Mouse (Mus musculus): ENCODE data around the gene Qdpr. TPM values are rescaled to one million over a fixed set of nuclear protein-coding genes. Genes with fewer than 3 reads are reported as not detected.

Gene Qdpr
- polyA plus RNA-seq, 1 experiment from 2014 or later = 88.0 TPM

DNA sequence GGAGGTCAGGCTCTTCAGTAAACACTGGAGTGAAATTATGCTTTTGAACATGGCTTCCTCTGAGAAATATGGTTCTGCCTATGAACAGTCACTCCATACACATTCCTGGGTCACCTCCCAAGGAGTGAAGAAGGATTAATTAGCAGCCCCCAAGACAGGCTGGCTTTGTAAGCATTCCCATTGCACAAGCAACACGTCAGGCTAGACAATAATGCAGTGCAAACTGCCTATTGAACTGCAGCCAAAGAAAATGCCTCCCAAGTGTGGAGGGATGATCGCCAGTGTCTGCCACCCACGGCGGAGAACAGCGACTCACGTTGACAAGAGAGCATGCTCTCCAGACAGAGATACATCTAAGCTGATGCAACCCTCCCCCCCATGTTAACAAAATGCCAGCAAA lies 26.3 kb upstream of the Qdpr start:
- H3K4me3 ChIP-seq (ENCODE audit: control insufficient read depth in 1 of 2, insufficient read depth in 1 of 2, low read depth in 1 of 2, low read length in 2 of 2) = no peak overlapping the region
- no peaks in the 10 kb centered on the region for H3K27me3 ChIP-seq (ENCODE audit: control insufficient read depth, insufficient read depth, low read length)
- no peaks in the 10 kb centered on the region for H3K9me3 ChIP-seq (ENCODE audit: control insufficient read depth, low read length)
- H3K9ac ChIP-seq (ENCODE audit: low read length) = no peak overlapping the region
- no peak for ATAC-seq (ENCODE audit: insufficient number of reproducible peaks, insufficient read depth, low FRiP score, low read depth)
- H3K4me2 ChIP-seq (ENCODE audit: low read length) = no peak overlapping the region
- H3K36me3 ChIP-seq (ENCODE audit: control insufficient read depth, insufficient read depth, low read length) = no peaks in the 10 kb centered on the region
- H3K27ac ChIP-seq (replicated peaks in 1 of 2; ENCODE audit: control insufficient read depth in 1 of 2, insufficient read depth in 1 of 2, low read depth in 2 of 2, low read length in 2 of 2) = no peak overlapping the region
- H3K4me1 ChIP-seq (ENCODE audit: control insufficient read depth in 2 of 2, insufficient read depth in 2 of 2, low read length in 2 of 2) = no peaks in the 10 kb centered on the region; a peak in 1 of 4 replicates
- WGBS = 29% methylated on average over 6 of the region's 6 CpGs

DNA sequence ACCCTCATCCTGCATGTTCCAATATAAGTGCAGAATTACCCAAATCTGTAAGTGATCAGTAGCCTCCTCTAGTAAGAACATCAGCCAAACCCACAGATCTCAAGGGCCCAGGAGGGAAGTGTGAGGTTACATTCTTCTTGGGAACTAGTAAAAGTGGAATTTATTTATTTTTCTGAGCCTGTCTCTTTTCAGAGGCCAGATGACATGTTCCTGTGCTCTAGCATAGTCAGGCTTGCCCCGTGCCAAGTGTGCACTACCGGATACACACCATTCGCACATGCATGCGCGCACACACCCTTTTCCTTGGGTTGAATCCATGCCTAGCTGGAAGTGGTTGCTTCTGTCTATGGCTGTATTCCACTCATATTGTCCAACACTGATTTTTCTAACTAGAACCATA lies 25.7 kb upstream of the Qdpr start:
- WGBS = 83% methylated on average over 5 of the region's 5 CpGs

DNA sequence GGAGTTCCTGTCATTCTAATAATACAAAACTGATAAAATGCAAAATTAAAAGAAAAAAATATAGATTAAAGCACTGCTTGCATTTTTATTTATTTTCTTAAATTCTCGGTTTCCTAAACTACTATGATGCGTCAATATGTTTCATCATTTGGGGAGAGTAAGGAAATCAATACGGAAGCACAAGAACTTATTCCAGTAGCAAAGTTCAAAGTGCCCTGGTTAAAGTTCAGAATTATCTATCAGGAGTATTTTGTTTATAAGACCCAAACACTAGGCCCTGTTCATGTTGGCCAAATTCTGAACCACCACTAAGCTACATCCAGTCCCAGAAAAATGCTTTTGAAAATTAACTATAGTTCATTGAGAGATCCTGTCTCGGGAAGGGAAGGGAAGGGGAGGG lies 24.7 kb upstream of the Qdpr start:
- Histone ChIP-seq H3K36me3 (ENCODE audit: control insufficient read depth, insufficient read depth, low read length) (no peaks in the 10 kb centered on the region), H3K4me1 (ENCODE audit: control insufficient read depth in 2 of 2, insufficient read depth in 2 of 2, low read length in 2 of 2) (no peaks in the 10 kb centered on the region; a peak in 1 of 4 replicates), H3K9ac (ENCODE audit: low read length) (no peak overlapping the region), H3K9me3 (ENCODE audit: control insufficient read depth, low read length) (no peaks in the 10 kb centered on the region), H3K4me3 (ENCODE audit: control insufficient read depth in 1 of 2, insufficient read depth in 1 of 2, low read depth in 1 of 2, low read length in 2 of 2) (no peak overlapping the region), H3K4me2 (ENCODE audit: low read length) (no peak overlapping the region), H3K27me3 (ENCODE audit: control insufficient read depth, insufficient read depth, low read length) (no peaks in the 10 kb centered on the region), H3K27ac (replicated peaks in 1 of 2; ENCODE audit: control insufficient read depth in 1 of 2, insufficient read depth in 1 of 2, low read depth in 2 of 2, low read length in 2 of 2) (no peak overlapping the region)
- 57% methylated on average over 3 of the region's 4 CpGs for WGBS
- no peak for ATAC-seq (ENCODE audit: insufficient number of reproducible peaks, insufficient read depth, low FRiP score, low read depth)

More for the DNA sequence above, 25.7 kb upstream of the Qdpr start:
- Histone ChIP-seq H3K4me2 (ENCODE audit: low read length) (no peak overlapping the region), H3K4me3 (ENCODE audit: control insufficient read depth in 1 of 2, insufficient read depth in 1 of 2, low read depth in 1 of 2, low read length in 2 of 2) (no peak overlapping the region), H3K27me3 (ENCODE audit: control insufficient read depth, insufficient read depth, low read length) (no peaks in the 10 kb centered on the region), H3K36me3 (ENCODE audit: control insufficient read depth, insufficient read depth, low read length) (no peaks in the 10 kb centered on the region), H3K27ac (replicated peaks in 1 of 2; ENCODE audit: control insufficient read depth in 1 of 2, insufficient read depth in 1 of 2, low read depth in 2 of 2, low read length in 2 of 2) (no peak overlapping the region), H3K9ac (ENCODE audit: low read length) (no peak overlapping the region), H3K4me1 (ENCODE audit: control insufficient read depth in 2 of 2, insufficient read depth in 2 of 2, low read length in 2 of 2) (no peaks in the 10 kb centered on the region; a peak in 1 of 4 replicates), H3K9me3 (ENCODE audit: control insufficient read depth, low read length) (no peaks in the 10 kb centered on the region)
- ATAC-seq (ENCODE audit: insufficient number of reproducible peaks, insufficient read depth, low FRiP score, low read depth) = no peak

DNA sequence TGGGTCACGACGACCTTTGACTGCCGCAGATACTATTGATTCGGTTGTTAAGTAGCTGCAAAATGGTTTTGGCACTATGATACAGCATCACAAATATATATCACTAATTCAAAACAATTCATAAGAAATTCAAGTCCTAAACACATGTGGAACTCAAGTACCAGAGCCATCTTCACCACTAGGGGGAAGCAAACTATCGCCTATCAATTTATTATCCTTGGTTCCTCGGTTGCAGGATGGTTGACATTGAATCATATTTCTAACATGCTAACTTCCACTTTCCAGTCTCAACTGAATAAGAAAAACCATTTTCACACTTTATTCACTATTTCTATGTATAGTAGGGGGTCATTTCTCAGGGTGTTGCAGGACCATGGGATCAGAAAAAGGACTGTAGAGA lies 24.2 kb upstream of the Qdpr start:
- no peak overlapping the region for H3K4me3 ChIP-seq (ENCODE audit: control insufficient read depth in 1 of 2, insufficient read depth in 1 of 2, low read depth in 1 of 2, low read length in 2 of 2)
- no peaks in the 10 kb centered on the region; a peak in 1 of 4 replicates for H3K4me1 ChIP-seq (ENCODE audit: control insufficient read depth in 2 of 2, insufficient read depth in 2 of 2, low read length in 2 of 2)
- ATAC-seq (ENCODE audit: insufficient number of reproducible peaks, insufficient read depth, low FRiP score, low read depth) = no peak
- H3K27ac ChIP-seq (replicated peaks in 1 of 2; ENCODE audit: control insufficient read depth in 1 of 2, insufficient read depth in 1 of 2, low read depth in 2 of 2, low read length in 2 of 2) = no peak overlapping the region
- 25% methylated on average over 6 of the region's 6 CpGs for WGBS
- H3K9me3 ChIP-seq (ENCODE audit: control insufficient read depth, low read length) = no peaks in the 10 kb centered on the region
- no peak overlapping the region for H3K9ac ChIP-seq (ENCODE audit: low read length)
- H3K4me2 ChIP-seq (ENCODE audit: low read length) = no peak overlapping the region
- no peaks in the 10 kb centered on the region for H3K36me3 ChIP-seq (ENCODE audit: control insufficient read depth, insufficient read depth, low read length)
- no peaks in the 10 kb centered on the region for H3K27me3 ChIP-seq (ENCODE audit: control insufficient read depth, insufficient read depth, low read length)

DNA sequence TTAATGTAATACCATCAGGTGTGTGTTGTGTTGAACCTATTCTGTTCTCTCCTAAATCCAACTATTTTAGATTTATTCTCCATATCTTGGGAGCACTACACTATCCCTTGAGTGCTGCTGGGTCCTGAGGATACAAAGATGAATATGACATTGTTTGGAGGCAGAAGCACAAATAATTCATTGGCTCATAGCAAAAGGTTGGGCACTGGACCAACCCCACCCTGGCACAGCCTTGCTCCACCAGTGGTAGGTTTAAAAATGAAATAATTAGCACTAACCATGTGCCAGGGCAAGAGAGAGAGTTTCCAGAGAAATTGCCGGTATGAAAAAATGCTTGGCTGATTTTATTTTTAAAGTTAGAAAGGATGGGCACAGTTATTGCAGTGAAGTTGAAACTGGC lies 23.5 kb upstream of the Qdpr start:
- H3K27me3 ChIP-seq (ENCODE audit: control insufficient read depth, insufficient read depth, low read length) = no peaks in the 10 kb centered on the region
- WGBS = 85% methylated on average over 1 of the region's 1 CpGs
- H3K4me3 ChIP-seq (ENCODE audit: control insufficient read depth in 1 of 2, insufficient read depth in 1 of 2, low read depth in 1 of 2, low read length in 2 of 2) = no peak overlapping the region
- no peaks in the 10 kb centered on the region; a peak in 1 of 4 replicates for H3K4me1 ChIP-seq (ENCODE audit: control insufficient read depth in 2 of 2, insufficient read depth in 2 of 2, low read length in 2 of 2)
- H3K27ac ChIP-seq (replicated peaks in 1 of 2; ENCODE audit: control insufficient read depth in 1 of 2, insufficient read depth in 1 of 2, low read depth in 2 of 2, low read length in 2 of 2) = no peak overlapping the region
- no peak overlapping the region for H3K4me2 ChIP-seq (ENCODE audit: low read length)
- H3K9ac ChIP-seq (ENCODE audit: low read length) = no peak overlapping the region
- H3K36me3 ChIP-seq (ENCODE audit: control insufficient read depth, insufficient read depth, low read length) = no peaks in the 10 kb centered on the region
- H3K9me3 ChIP-seq (ENCODE audit: control insufficient read depth, low read length) = no peaks in the 10 kb centered on the region
- ATAC-seq (ENCODE audit: insufficient number of reproducible peaks, insufficient read depth, low FRiP score, low read depth) = no peak

DNA sequence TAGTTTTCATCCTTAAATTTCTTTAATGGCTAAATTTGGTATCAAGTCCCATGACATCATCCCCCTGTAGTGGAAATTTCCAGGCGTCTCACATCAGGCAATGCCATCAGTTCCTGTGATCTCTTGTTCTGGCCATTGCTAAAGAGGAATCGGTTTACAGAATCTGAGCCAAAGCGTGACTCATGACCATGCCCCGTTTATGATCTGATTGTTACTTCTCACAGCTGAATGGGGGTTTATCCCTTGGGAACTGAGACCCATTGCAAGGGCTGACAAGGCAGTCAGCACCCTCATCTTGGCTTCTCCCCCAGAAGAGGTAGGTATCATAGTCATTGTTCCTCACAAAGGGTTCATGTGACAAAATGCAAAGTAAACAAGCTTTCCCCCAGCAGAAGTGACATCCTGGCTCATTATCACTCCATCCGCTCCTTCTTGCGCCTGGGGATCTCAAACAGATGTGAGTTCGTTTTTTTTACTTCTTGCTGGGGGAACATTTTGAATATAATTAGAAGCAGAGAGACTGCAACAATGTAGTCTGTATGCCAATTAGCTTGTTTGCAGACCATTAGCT lies 22.9 kb upstream of the Qdpr start:
- no peak overlapping the region for H3K9ac ChIP-seq (ENCODE audit: low read length)
- H3K4me3 ChIP-seq (ENCODE audit: control insufficient read depth in 1 of 2, insufficient read depth in 1 of 2, low read depth in 1 of 2, low read length in 2 of 2) = no peak overlapping the region
- no peak overlapping the region for H3K4me2 ChIP-seq (ENCODE audit: low read length)
- WGBS = 22% methylated on average over 7 of the region's 7 CpGs
- no peaks in the 10 kb centered on the region for H3K36me3 ChIP-seq (ENCODE audit: control insufficient read depth, insufficient read depth, low read length)
- H3K27ac ChIP-seq (replicated peaks in 1 of 2; ENCODE audit: control insufficient read depth in 1 of 2, insufficient read depth in 1 of 2, low read depth in 2 of 2, low read length in 2 of 2) = no peak overlapping the region
- H3K27me3 ChIP-seq (ENCODE audit: control insufficient read depth, insufficient read depth, low read length) = no peaks in the 10 kb centered on the region
- no peaks in the 10 kb centered on the region; a peak in 1 of 4 replicates for H3K4me1 ChIP-seq (ENCODE audit: control insufficient read depth in 2 of 2, insufficient read depth in 2 of 2, low read length in 2 of 2)
- H3K9me3 ChIP-seq (ENCODE audit: control insufficient read depth, low read length) = no peaks in the 10 kb centered on the region
- ATAC-seq (ENCODE audit: insufficient number of reproducible peaks, insufficient read depth, low FRiP score, low read depth) = no peak

DNA sequence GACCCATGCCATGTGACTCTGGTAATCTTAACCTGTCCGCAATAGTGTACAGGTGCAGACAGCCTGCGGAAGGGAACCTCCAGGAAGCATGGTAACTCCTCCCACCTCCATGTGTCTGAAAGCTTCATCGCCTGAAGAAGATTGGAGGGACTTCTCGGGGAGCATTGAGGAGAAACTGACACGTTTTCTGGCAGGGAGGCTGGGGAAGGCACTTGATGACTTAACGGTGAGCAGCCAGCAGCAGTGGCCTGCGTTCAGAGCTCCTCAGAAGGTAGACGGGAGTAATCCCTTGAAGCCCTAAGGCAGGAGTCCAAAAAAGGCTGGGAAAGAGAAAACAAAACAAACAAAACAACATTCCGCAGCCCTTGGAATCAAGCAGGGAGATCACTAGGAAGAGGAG lies 4.4 kb upstream of the Qdpr start:
- no peak for ATAC-seq (ENCODE audit: insufficient number of reproducible peaks, insufficient read depth, low FRiP score, low read depth)
- no peak overlapping the region for H3K4me3 ChIP-seq (ENCODE audit: control insufficient read depth in 1 of 2, insufficient read depth in 1 of 2, low read depth in 1 of 2, low read length in 2 of 2)
- H3K27ac ChIP-seq (replicated peaks in 1 of 2; ENCODE audit: control insufficient read depth in 1 of 2, insufficient read depth in 1 of 2, low read depth in 2 of 2, low read length in 2 of 2) = no peak overlapping the region
- no peaks in the 10 kb centered on the region for H3K36me3 ChIP-seq (ENCODE audit: control insufficient read depth, insufficient read depth, low read length)
- no peaks in the 10 kb centered on the region for H3K27me3 ChIP-seq (ENCODE audit: control insufficient read depth, insufficient read depth, low read length)
- no peak overlapping the region for H3K9ac ChIP-seq (ENCODE audit: low read length)
- 33% methylated on average over 9 of the region's 9 CpGs for WGBS
- H3K4me1 ChIP-seq (ENCODE audit: control insufficient read depth in 2 of 2, insufficient read depth in 2 of 2, low read length in 2 of 2) = peaks cover 0 to 2% of the 10 kb centered on the region in 2 experiments; a peak in 1 of 4 replicates
- H3K4me2 ChIP-seq (ENCODE audit: low read length) = no peak overlapping the region
- H3K9me3 ChIP-seq (ENCODE audit: control insufficient read depth, low read length) = no peaks in the 10 kb centered on the region

DNA sequence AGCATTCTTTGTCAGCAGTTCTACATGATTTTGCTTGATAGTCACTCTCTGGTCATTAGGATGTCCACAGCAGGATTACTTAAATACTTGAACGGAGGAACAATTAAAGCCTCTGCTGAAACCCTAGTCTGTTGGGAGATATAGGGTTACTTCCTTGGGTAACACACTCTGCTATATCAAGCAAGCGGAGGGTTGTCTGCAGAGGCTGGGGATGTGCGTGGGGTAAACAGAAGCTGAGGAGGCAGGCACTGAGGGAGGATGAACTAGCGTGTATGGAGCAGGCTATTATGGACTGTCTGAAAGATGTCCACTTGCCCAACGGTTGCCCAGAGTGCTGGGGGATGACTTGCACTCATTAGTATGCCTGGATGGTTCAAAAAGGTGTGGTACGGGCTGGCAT lies 3.4 kb upstream of the Qdpr start, which contains the start of gene Clrn2:
Clrn2 (plus strand) TSS at position 301 of the 400 bp plus-strand sequence.
- no peaks in the 10 kb centered on the region for H3K9me3 ChIP-seq (ENCODE audit: control insufficient read depth, low read length)
- H3K27ac ChIP-seq (replicated peaks in 1 of 2; ENCODE audit: control insufficient read depth in 1 of 2, insufficient read depth in 1 of 2, low read depth in 2 of 2, low read length in 2 of 2) = no peak within 1 kb of the TSS
- H3K4me2 ChIP-seq (ENCODE audit: low read length) = no peak within 1 kb of the TSS
- peaks cover 8 to 10% of the 10 kb centered on the region in 2 experiments for H3K4me1 ChIP-seq (ENCODE audit: control insufficient read depth in 2 of 2, insufficient read depth in 2 of 2, low read length in 2 of 2)
- ATAC-seq (ENCODE audit: insufficient number of reproducible peaks, insufficient read depth, low FRiP score, low read depth) = no peak
- WGBS = 71% methylated on average over 6 of the region's 6 CpGs
- no peak within 1 kb of the TSS for H3K9ac ChIP-seq (ENCODE audit: low read length)
- H3K4me3 ChIP-seq (ENCODE audit: control insufficient read depth in 1 of 2, insufficient read depth in 1 of 2, low read depth in 1 of 2, low read length in 2 of 2) = no peak within 1 kb of the TSS
- no peaks in the 10 kb centered on the region for H3K27me3 ChIP-seq (ENCODE audit: control insufficient read depth, insufficient read depth, low read length)
- no peaks in the 10 kb centered on the region for H3K36me3 ChIP-seq (ENCODE audit: control insufficient read depth, insufficient read depth, low read length)
